Mouse (Mus musculus): ENCODE results near the gene Lactb. TPM values are rescaled to one million over a fixed set of nuclear protein-coding genes. Genes with fewer than 3 reads are reported as not detected.
A peak's percentile ranks its signal among the peaks of the same experiment; 100 is the strongest.

Lactb gene
- polyA plus RNA-seq, 1 experiment: 7.4 TPM

DNA sequence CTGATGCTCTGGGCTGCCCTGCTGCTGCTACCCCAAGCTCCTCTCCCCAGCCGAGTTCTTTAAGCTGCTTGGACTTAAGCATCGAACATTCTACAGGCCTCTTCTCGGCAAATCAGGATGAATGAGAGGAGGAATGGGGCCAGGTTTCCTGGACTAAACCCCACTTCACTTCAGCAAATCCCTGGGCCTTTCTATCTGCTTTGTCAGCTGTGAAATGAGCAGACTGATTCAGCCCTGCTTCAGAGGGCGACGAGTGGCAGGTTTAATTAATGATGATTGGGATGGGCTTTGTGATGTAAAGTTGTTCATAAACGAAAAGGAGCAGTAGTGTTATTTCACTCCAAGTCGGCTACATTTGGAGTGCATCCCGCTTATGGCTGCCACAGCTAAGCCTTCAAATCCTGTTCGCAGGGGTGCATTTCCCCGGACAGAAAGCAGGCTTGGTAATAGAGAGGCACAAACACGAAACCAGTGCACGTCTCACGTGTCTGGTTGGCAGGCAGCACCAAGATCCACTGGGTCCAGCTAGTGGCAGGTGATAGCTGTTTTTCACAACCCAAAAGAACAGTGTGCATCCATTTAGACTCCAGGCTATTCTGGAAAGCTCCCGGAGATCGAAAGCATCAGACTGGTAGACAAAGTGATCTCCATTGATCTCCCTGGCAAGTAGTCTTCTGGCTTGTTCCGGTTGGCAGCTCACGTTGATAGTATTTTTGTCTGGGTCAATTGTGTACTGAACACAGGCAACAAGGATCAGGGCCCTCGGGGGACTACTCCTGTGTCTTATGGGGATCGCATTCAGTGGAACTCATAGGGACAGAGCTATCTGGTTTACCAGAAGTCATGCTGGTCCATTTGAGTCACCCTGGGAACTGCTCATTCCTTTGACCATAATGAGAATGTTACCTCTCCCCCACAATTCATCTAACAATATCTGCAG is 41.1 kb downstream of the Lactb start:
- Histone ChIP-seq H3K4me3 (replicated peaks; ENCODE audit: extremely low read depth, low read depth, low read length) (no peak overlapping the region), H3K4me1 (ENCODE audit: control insufficient read depth, insufficient read depth, low read length) (no peaks in the 10 kb centered on the region; the same call in 1 of the 2 replicates)
- 83% methylated on average over 19 of the region's 19 CpGs for WGBS
- TF ChIP-seq CTCF (IDR thresholded peaks at IDR 0.05; ENCODE audit: insufficient read depth, low read length) (no peak), POLR2A (IDR thresholded peaks at IDR 0.05; ENCODE audit: borderline replicate concordance, extremely low read depth, low read depth, low read length) (no peak)
- DNase-seq: no peak

DNA sequence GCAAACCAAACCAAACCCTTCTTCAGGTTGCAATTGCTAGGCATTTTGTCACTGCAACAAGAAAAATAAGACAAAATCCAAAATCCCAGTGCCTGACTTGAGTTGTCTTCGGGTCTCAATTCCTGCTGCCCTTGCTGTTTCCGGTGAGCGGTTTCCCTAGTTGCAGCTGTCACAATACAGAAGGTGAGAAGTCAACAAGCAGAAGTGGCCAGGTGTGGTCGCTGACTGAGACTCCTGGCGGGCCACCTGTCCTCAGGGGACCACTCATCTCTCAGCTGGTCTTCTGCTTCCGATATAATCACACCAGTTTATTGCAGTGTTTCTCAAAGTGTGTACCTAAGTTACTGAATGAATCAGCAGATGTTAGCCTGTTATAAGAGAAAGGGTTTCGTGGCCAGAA is 44.9 kb downstream of the Lactb start:
- 57% methylated on average over 7 of the region's 7 CpGs for WGBS
- Histone ChIP-seq H3K4me3 (replicated peaks; ENCODE audit: extremely low read depth, low read depth, low read length) (no peak overlapping the region), H3K4me1 (ENCODE audit: control insufficient read depth, insufficient read depth, low read length) (no peaks in the 10 kb centered on the region)
- TF ChIP-seq POLR2A (IDR thresholded peaks at IDR 0.05; ENCODE audit: borderline replicate concordance, extremely low read depth, low read depth, low read length) (no peak), CTCF (IDR thresholded peaks at IDR 0.05; ENCODE audit: insufficient read depth, low read length) (no peak)
- no peak for DNase-seq

DNA sequence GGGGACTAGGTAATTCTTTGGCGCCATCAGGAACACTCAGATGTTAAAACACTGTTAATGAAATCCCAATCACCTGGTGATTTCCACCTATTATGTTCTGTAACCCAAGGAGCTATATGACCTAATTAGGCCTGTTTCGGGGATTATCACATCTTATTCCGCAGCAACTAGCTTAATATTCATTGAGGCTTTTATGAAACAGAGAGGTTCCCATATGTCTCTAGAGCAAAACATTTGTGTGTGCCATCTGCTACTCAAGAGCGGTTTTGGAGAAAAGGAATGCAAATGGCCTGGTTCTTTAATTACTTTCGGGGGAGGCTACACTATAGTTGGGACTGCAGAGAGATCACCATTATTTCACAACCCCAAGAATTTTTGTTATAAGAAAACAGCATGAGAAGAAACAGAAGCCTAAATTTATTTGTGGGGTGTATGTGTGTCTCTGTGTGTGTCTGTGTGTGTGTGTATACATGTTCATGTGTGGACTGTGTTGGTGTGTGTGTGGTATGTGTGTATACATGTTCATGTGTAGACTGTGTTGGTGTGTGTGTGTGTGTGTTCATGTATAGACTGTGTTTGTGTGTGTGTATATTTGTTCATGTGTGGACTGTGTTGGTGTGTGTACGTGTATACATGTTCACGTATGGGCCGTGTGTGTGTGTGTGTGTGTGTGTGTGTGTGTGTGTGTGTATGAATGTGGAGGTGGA is 47.4 kb downstream of the Lactb start:
- H3K4me3 ChIP-seq (replicated peaks; ENCODE audit: extremely low read depth, low read depth, low read length): no peak overlapping the region
- H3K4me1 ChIP-seq (ENCODE audit: control insufficient read depth, insufficient read depth, low read length): no peaks in the 10 kb centered on the region
- TF ChIP-seq POLR2A (IDR thresholded peaks at IDR 0.05; ENCODE audit: borderline replicate concordance, extremely low read depth, low read depth, low read length): no peak
- TF ChIP-seq CTCF (IDR thresholded peaks at IDR 0.05; ENCODE audit: insufficient read depth, low read length): no peak
- no peak for DNase-seq
- WGBS: 89% methylated on average over 8 of the region's 8 CpGs

DNA sequence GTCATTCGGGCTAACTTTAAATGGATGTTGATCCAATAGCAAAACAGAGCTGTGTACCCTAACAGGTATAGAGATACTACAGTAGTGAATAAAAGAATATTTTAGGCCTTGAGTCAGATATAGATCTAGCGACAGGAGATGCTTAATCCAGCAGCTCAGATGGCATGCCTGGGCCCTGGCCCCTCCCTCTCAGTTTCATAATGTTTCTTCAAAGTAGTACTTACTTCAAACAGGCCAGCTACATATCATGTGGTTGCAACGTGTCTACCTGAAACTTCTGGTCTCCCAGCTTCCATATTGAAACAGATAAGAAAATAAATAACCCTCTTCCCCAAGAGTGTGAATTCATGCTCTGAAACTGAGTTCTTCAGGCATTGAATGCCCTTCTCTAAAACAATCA is 49.4 kb downstream of the Lactb start:
- Histone ChIP-seq H3K4me1 (ENCODE audit: control insufficient read depth, insufficient read depth, low read length) (no peaks in the 10 kb centered on the region), H3K4me3 (replicated peaks; ENCODE audit: extremely low read depth, low read depth, low read length) (no peak overlapping the region)
- no peak for DNase-seq
- 65% methylated on average over 3 of the region's 3 CpGs for WGBS
- TF ChIP-seq CTCF (IDR thresholded peaks at IDR 0.05; ENCODE audit: insufficient read depth, low read length) (no peak), POLR2A (IDR thresholded peaks at IDR 0.05; ENCODE audit: borderline replicate concordance, extremely low read depth, low read depth, low read length) (no peak)

DNA sequence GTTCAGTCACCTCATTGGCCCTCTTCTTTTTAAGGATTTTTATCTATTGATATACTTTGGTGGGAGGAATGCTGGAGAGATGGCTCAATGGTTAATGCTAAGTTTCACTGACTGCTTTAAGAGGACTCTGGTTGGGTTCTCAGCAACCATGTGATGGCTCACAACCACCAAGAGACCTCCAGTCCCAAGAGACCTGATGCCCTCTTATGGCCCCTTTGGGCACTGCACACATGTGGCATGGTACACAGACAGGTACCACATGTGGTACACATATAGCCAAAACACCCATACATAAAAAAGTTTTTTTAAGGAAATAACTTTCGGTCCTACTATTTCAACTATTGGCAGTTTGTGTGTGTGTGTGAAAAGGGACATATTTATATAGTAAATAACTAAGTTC is 53.2 kb downstream of the Lactb start:
- Histone ChIP-seq H3K4me1 (ENCODE audit: control insufficient read depth, insufficient read depth, low read length) (peaks cover 7% of the 10 kb centered on the region), H3K4me3 (replicated peaks; ENCODE audit: extremely low read depth, low read depth, low read length) (no peak overlapping the region)
- DNase-seq: no peak
- TF ChIP-seq POLR2A (IDR thresholded peaks at IDR 0.05; ENCODE audit: borderline replicate concordance, extremely low read depth, low read depth, low read length) (no peak), CTCF (IDR thresholded peaks at IDR 0.05; ENCODE audit: insufficient read depth, low read length) (0 out of 2 replicates have a peak, but pooled peaks have one; percentile 12)
- 98% methylated on average over 1 of the region's 1 CpGs for WGBS

DNA sequence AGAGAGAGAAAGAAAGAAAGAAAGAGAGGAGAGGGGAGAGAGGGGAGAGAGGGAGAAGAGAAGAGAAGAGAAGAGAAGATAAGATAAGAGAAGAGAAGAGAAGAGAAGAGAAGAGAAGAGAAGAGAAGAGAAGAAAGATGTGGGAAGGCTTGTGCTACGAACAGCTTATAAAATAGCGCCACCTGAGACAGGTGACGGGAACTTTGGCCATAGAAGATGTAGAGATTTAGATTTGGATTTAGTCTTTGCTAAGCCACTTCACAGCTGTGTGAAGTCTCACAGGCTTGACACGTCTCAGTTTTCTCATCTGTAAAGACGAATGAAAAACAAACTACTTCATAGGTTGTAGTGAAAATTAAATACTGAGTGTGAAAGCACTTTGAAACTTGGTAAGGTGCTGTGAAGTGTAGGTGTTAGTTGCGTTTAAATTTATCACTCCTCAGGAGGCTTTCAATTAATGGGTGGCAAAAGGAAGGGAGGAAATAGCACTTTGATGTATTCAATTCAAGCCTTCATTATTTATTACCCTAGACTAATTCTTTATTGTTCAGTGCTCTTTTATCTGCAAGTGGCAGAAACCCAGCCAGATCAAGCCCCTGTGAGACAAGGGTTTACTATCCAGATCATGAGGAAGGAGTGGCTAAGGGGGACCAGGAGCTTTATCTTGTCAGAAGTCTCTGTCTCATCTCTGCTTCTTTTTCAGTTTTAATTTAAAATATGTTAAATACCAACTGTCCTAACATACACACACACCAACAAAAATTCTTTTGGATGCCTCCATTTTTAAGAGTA is 54.6 kb downstream of the Lactb start:
- no peak for TF ChIP-seq POLR2A (IDR thresholded peaks at IDR 0.05; ENCODE audit: borderline replicate concordance, extremely low read depth, low read depth, low read length)
- no peak for TF ChIP-seq CTCF (IDR thresholded peaks at IDR 0.05; ENCODE audit: insufficient read depth, low read length)
- no peak for DNase-seq
- H3K4me1 ChIP-seq (ENCODE audit: control insufficient read depth, insufficient read depth, low read length): peaks cover 7% of the 10 kb centered on the region
- H3K4me3 ChIP-seq (replicated peaks; ENCODE audit: extremely low read depth, low read depth, low read length): no peak overlapping the region
- WGBS: 22% methylated on average over 6 of the region's 6 CpGs

DNA sequence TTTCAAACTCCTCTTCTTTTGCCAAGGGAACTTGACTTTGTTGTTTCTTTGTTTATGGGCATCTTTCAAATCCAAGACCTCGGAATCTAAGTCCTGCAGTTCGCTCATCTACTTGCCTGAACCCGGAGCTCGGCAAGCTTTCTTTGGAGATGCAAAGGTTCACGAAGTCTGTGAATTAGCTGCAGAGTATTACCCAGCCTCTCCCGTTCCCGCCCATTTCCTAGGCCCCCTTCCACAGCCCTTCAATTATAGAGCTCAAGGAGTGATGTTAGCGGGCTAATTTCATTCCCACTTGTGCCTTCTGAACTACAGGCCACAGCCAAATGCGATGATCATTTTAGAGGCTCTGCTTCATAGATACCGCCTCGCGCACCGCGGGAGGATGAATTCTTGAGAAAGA is 55.3 kb downstream of the Lactb start:
- H3K4me1 ChIP-seq (ENCODE audit: control insufficient read depth, insufficient read depth, low read length): peaks cover 12% of the 10 kb centered on the region
- peak; percentile 42 for DNase-seq
- peak overlapping the region; percentile 51 for H3K4me3 ChIP-seq (replicated peaks; ENCODE audit: extremely low read depth, low read depth, low read length)
- no peak for TF ChIP-seq POLR2A (IDR thresholded peaks at IDR 0.05; ENCODE audit: borderline replicate concordance, extremely low read depth, low read depth, low read length)
- WGBS: under 1% methylated on average over 14 of the region's 14 CpGs

DNA sequence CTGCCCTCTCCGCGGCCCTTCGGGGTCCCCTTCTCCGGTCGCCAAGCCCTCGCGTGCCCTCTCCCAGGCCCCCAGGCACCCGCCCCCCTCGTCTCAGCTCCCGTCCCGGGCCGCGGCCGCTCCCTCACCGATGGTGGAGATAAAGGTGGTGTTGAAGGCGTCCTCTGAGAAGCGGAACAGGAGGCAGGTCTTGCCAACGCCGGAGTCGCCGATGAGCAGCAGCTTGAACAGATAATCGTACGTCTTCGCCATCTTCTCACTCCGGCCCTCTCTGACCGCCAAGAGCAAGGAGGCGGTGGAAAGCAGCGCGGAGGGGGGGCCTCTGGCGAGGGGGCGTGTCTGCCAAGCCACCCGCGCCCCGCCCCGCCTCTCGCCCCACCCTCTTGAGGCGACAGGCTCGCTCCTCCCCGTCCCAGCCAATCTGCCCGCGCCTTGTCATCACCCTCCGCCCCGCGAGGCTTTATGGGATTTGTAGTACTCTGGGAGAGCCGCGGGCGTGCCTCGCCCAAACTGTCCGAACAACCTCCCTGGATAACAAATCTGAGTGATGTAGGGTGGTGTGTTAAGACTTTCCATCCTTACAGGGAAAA is 55.8 kb downstream of the Lactb start, which contains the start of gene Rab8b:
Gene Rab8b (minus strand): TSS at position 306 of the 590 bp plus-strand sequence.
- Histone ChIP-seq H3K4me3 (replicated peaks; ENCODE audit: extremely low read depth, low read depth, low read length) (peak within 1 kb of the TSS; percentile 84), H3K4me1 (ENCODE audit: control insufficient read depth, insufficient read depth, low read length) (peaks cover 15% of the 10 kb centered on the region)
- WGBS: under 1% methylated on average over 48 of the region's 49 CpGs
- DNase-seq: peak; percentile 92
- no peak for TF ChIP-seq CTCF (IDR thresholded peaks at IDR 0.05; ENCODE audit: insufficient read depth, low read length)
- peak; percentile 83; the same call in 1 of the 2 replicates for TF ChIP-seq POLR2A (IDR thresholded peaks at IDR 0.05; ENCODE audit: borderline replicate concordance, extremely low read depth, low read depth, low read length)

Data from lung, adult 2 months (tissue).